Mouse (Mus musculus) ES-Bruce4 (cell line): ENCODE measurements around the gene Rhof.

Experiments
- CTCF ChIP-seq: IDR thresholded peaks from one replicate; pipeline ENCODE4 v1.8.1; 2011; ENCODE audit warnings: low read depth, low read length
- EP300 ChIP-seq: IDR thresholded peaks from 2 replicates; pipeline ENCODE4 v1.6.1; 2011; ENCODE audit warnings: low read depth, low read length; ENCODE audit not compliant: insufficient read depth
- POLR2A ChIP-seq: IDR thresholded peaks from one replicate; pipeline ENCODE4 v1.8.1; 2011; ENCODE audit warnings: low read length; ENCODE audit not compliant: insufficient read depth

DNA sequence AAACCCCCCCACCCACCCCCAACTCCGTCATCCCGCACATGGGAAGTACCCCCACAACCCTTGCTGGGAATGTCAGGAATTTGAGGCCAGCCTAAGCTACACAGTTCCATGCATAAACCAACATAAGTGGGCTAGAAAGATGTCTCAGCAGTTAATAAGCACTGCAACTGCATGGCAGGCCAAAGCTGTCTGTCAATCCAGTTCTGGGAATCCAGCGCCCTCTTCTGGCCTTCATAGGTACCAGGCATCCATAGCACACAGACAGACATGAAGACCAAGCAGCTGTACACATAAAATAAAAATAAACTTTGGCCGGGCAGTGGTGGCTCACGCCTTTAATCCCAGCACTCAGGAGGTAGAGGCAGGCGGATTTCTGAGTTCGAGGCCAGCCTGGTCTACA lies 22.9 kb upstream of the Rhof start:
- peak; percentile 76 for TF ChIP-seq CTCF
- no peak for TF ChIP-seq POLR2A
- no peak for TF ChIP-seq EP300
